Mouse (Mus musculus): ENCODE results near the gene Mtpn. TPM values are rescaled to one million over a fixed set of nuclear protein-coding genes. Genes with fewer than 3 reads are reported as not detected.

Mtpn gene
- polyA plus RNA-seq, 1 experiment from 2014 or later: 154 TPM

DNA sequence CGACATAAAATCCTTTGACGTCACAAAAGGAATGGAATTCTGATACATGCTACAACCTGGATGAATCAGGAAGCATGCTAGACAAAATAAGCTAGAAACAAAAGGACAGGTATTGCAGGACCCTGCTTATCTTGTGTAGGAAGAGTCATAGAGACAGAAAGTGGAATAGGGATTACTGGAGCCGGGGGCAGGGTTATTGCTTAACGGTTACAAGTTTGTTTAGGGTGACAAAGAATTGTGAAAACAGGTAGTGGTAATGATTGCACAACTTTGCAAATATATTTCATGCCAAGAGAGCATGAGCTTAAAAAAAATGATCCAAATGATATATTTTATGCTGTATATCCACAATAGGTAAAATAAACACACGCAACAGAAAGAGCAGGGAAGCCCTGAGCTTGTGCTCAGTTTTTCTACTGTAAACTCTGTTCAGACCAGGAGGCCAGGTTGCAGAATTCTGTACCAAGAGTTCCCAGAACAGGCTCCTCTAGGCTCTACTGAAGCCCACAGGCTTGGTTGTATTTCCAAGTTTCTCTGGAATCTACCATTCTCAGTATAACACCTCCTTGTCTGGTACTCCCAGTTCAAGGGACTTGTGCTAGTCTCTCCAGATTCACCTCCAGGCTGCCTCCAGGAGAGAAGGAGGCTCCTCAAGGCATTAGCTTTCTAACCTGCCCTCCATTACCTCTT, 39.6 kb downstream of the Mtpn start:
- no peaks in the 10 kb centered on the region for H3K36me3 ChIP-seq
- H3K4me1 ChIP-seq: no peaks in the 10 kb centered on the region
- no peak overlapping the region for H3K4me3 ChIP-seq
- no peak overlapping the region for H3K9ac ChIP-seq
- no peak for ATAC-seq (ENCODE audit: low FRiP score, low read depth)
- no peaks in the 10 kb centered on the region for H3K9me3 ChIP-seq
- H3K27me3 ChIP-seq: no peaks in the 10 kb centered on the region
- H3K4me2 ChIP-seq (replicated peaks): no peak overlapping the region
- WGBS: 91% methylated on average over 5 of the region's 5 CpGs
- H3K27ac ChIP-seq: no peak overlapping the region

DNA sequence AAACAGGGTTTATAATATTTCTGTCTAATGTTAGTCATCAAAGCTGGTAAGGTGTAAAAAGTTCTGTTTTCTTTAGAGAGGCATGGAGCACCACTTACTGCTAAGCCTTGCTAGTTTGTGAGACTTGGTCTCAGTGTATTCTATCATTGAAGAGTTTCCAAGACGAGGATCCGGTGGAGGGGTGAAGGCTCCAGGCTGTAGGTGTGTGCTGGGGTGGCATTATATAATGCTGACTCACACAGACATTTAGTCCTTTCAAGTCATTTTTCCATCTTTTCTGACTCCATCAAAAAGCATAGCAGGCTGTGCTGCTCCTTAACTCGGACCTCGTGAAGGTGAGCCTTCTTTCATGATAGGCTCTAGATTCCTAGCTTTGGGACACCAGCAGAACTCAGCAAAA, 42.3 kb downstream of the Mtpn start:
- WGBS: 89% methylated on average over 4 of the region's 4 CpGs

DNA sequence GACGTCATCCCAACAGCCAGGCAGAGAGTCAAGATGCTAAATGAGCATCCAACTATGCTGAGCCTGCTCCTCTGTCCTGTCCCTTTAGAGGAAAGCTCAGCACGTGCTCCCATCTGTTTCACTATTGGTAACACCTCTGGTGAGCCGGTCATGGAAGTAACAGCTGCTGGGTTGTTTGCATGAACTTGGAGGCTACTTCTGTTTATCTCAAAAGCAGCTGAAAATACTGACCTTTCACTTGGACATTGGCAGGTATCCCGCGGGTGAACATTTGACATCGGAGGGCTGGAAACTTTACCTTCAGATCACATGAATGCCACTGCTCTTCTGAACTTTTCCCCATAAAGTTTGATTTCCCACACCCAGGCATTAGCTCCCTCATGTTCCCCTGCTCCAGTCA, 45.8 kb downstream of the Mtpn start:
- ATAC-seq (ENCODE audit: low FRiP score, low read depth): no peak
- H3K27ac ChIP-seq: no peak overlapping the region
- H3K36me3 ChIP-seq: no peaks in the 10 kb centered on the region
- no peak overlapping the region for H3K4me3 ChIP-seq
- no peak overlapping the region for H3K9ac ChIP-seq
- H3K9me3 ChIP-seq: no peaks in the 10 kb centered on the region
- no peaks in the 10 kb centered on the region for H3K27me3 ChIP-seq
- no peak overlapping the region for H3K4me2 ChIP-seq (replicated peaks)
- H3K4me1 ChIP-seq: no peaks in the 10 kb centered on the region
- WGBS: 79% methylated on average over 6 of the region's 6 CpGs

More for the DNA sequence above, 42.3 kb downstream of the Mtpn start:
- Histone ChIP-seq H3K27me3 (no peaks in the 10 kb centered on the region), H3K27ac (no peak overlapping the region), H3K4me1 (no peaks in the 10 kb centered on the region), H3K36me3 (no peaks in the 10 kb centered on the region), H3K4me2 (replicated peaks) (no peak overlapping the region), H3K9me3 (no peaks in the 10 kb centered on the region), H3K4me3 (no peak overlapping the region), H3K9ac (no peak overlapping the region)
- ATAC-seq (ENCODE audit: low FRiP score, low read depth): no peak

- no peak overlapping the region for H3K4me3 ChIP-seq
- H3K36me3 ChIP-seq: no peaks in the 10 kb centered on the region
- H3K4me2 ChIP-seq (replicated peaks): no peak overlapping the region
- no peaks in the 10 kb centered on the region for H3K27me3 ChIP-seq
- H3K9ac ChIP-seq: no peak overlapping the region
- H3K27ac ChIP-seq: no peak overlapping the region
- no peaks in the 10 kb centered on the region for H3K9me3 ChIP-seq
- H3K4me1 ChIP-seq: no peaks in the 10 kb centered on the region
- no peak for ATAC-seq (ENCODE audit: low FRiP score, low read depth)
- WGBS: 76% methylated on average over 5 of the region's 5 CpGs
Observed at GRCm38 (mm10) chr6:35479651-35480335, 59.9 kb downstream of the Mtpn start.

- Histone ChIP-seq H3K9ac (no peak overlapping the region), H3K4me3 (no peak overlapping the region), H3K27me3 (no peaks in the 10 kb centered on the region), H3K36me3 (no peaks in the 10 kb centered on the region), H3K4me1 (no peaks in the 10 kb centered on the region), H3K9me3 (no peaks in the 10 kb centered on the region), H3K27ac (no peak overlapping the region), H3K4me2 (replicated peaks) (no peak overlapping the region)
- no peak for ATAC-seq (ENCODE audit: low FRiP score, low read depth)
- 71% methylated on average over 1 of the region's 1 CpGs for WGBS
Observed at GRCm38 (mm10) chr6:35476830-35477229, 62.9 kb downstream of the Mtpn start.

- Histone ChIP-seq H3K9me3 (peaks cover 4% of the 10 kb centered on the region; the same call in 1 of the 2 replicates), H3K27me3 (no peaks in the 10 kb centered on the region), H3K27ac (no peak overlapping the region), H3K36me3 (no peaks in the 10 kb centered on the region), H3K9ac (no peak overlapping the region), H3K4me3 (no peak overlapping the region), H3K4me2 (replicated peaks) (no peak overlapping the region), H3K4me1 (no peaks in the 10 kb centered on the region)
- ATAC-seq (ENCODE audit: low FRiP score, low read depth): no peak
- WGBS: 84% methylated on average over 5 of the region's 5 CpGs
Observed at GRCm38 (mm10) chr6:35463450-35464395, 76.0 kb downstream of the Mtpn start.

GRCm38 (mm10) chr6:35462484-35462883, 77.2 kb downstream of the Mtpn start:
- Histone ChIP-seq H3K4me3 (no peak overlapping the region), H3K36me3 (no peaks in the 10 kb centered on the region), H3K4me1 (no peaks in the 10 kb centered on the region), H3K27ac (no peak overlapping the region), H3K9ac (no peak overlapping the region), H3K4me2 (replicated peaks) (no peak overlapping the region), H3K9me3 (peaks cover 4% of the 10 kb centered on the region; the same call in 1 of the 2 replicates), H3K27me3 (no peaks in the 10 kb centered on the region)
- 91% methylated on average over 1 of the region's 1 CpGs for WGBS
- ATAC-seq (ENCODE audit: low FRiP score, low read depth): no peak

Small RNA genes lying within 50 kb of the gene (microRNA-seq; reads per million reads assigned to microRNA genes)
- gene Gm23053: not detected

Other genes starting within 250 kb of the Mtpn start
- gene Slc13a4, start 231.8 kb downstream of the Mtpn start, polyA plus RNA-seq (2015; fragmentation: Nextera tagmentation; extraction: Ambion mirVana): 0.19 and 0.28 TPM in 2 replicates
- 1.4 and 1.6 TPM in 2 replicates for gene Fam180a, start 213.7 kb downstream of the Mtpn start, polyA plus RNA-seq (2015; fragmentation: Nextera tagmentation; extraction: Ambion mirVana)

All from limb, embryonic 13.5 days (tissue).